Mouse (Mus musculus): Measurements from ENCODE around the gene Olfr695. TPM values are rescaled to one million over a fixed set of nuclear protein-coding genes. Genes with fewer than 3 reads are reported as not detected.
"Not testable (repeated sequence)": the region's sequence is repeated elsewhere in the genome, so short reads cannot be mapped to it uniquely, and the experiment has no call there.

Olfr695 gene
- not detected for polyA plus RNA-seq (2017; shearing (Covaris generic))

DNA sequence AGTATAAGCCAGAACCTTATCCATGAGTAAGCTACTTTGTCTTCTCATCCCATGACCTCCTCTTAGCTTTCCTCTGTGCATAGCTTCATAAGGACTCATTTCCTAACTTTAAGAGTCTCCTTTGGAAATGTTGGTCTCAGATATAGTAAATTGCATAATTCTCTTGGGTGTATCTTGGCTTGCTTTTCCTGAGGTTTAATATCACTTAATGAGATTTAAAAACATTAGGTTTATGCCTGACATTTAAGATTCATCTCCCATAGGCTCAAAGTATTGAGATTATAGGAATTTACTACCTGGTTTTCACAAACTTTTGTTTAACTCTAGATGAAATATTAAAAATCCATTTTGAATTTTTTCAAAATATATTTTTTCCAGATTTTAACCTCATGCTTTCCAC lies at the start of gene Olfr695:
TSS of gene Olfr695 (minus strand) at position 101 of the 400 bp plus-strand sequence.
- ATAC-seq: no peak

DNA sequence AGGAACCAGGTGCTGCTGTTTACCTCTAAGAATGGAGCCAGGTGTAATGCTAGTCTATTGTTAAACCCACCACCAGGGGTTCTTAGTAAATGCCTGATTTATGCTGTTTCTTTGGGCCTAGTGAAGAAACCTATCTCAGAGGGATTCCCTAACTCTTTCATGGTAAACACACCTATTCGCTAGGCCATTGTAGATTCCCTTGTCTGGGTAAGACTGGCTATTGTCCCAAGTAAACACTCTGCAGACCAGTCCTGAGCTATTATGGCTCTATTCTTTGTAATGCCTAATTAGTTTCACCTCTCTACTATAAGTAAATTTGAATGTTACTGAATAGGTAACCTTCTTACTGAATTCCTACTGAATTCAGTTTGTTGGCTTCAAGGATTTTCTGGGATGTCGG lies 44.8 kb upstream of the Olfr695 start:
- ATAC-seq: not testable (repeated sequence)

DNA sequence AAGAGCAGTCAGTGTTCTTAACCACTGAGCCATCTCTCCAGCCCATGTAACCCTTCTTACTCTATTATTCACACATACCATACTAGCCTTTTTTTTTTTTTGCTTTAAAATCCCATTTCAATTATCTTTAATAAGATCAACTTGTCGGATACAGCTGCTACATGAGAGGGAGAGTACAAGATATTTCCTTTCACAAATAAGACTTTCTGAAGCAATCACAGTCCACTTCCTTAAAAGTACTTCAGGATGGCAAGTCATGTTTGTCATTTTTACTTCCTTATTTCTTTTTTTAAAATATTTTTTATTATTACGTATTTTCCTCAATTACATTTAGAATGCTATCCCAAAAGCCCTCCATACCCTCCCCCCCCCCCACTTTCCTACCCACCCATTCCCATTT lies 42.6 kb upstream of the Olfr695 start:
- no peak for ATAC-seq

DNA sequence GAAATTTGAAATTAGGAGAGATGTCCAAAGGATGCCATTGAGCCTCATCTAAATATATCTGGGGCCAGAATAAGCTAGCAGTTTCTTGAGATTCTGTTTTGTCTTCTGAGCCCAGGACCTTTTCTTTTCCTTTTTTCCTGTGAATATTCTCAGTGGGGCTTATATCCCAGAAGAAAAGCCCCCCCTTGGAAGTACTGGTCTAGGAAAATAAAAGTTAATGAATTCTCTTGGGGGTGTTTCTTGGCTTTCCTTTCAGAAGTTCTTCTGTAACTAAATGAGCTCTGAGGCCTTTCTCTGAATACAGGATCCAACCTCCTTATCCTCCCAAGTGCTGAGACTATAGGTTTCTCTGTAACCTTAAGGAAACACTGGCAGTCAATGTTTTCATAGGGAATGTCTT lies 39.1 kb upstream of the Olfr695 start, which contains the start of gene Olfr698:
TSS of gene Olfr698 (minus strand) at position 101 of the 400 bp plus-strand sequence.
- no peak for ATAC-seq

DNA sequence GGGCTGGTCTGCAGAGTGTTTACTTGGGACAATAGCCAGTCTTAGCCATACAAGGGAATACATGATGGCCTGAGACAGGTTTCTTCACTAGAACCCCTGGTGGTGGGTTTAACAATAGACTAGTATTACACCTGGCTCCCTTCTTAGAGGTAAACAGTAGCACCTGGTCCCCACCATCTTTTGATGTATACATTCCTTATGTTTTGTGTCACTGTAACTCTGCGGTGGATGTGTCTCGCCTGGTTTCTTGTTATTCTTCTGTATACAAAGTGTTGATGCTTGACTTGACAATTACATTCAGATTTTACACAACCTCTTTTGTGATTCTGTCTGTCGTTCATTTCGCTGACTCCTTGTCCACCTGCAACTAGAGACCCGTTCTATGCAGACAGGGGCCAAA lies 29.6 kb upstream of the Olfr695 start:
- no peak for ATAC-seq

DNA sequence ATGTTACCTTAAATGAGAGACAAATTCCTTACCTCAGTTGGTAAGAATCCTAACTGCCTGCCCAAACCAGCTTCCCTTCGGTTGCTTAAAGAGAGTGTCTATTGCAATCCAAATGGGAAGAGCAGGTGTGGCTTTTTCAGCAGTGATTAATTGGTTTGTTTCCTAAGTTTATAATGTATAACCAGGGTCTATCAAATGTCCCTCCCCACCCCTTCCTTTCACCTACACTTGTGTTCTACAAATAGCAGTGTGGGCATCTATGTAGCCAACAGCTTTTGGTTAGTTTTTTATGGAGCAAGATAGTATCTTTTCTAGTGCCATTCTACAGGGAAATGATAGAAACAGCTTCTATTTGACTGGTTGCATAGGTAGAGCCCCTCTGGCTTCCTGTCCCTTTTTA lies 26.1 kb upstream of the Olfr695 start, which contains the start of gene Olfr697:
TSS of gene Olfr697 (minus strand) at position 101 of the 400 bp plus-strand sequence.
- ATAC-seq: no peak

DNA sequence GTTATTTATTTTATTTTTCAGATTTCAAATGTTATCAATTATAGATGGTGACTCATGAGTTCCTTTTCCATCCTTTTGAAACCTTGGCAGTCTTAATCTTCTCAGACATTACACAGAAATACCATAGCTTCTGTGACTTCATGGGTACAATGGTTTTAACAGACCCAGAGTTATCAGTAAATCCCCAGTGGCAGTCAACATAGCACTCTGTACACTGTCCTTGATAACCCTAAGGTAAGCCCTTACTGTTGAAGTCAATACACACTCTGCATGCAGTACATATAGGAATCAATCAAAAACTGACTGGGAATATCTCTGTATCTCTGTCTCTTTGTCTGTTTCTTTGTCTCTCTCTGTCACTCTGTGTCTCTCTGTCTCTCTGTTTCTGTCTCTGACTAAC lies 20.8 kb upstream of the Olfr695 start:
- no peak for ATAC-seq

DNA sequence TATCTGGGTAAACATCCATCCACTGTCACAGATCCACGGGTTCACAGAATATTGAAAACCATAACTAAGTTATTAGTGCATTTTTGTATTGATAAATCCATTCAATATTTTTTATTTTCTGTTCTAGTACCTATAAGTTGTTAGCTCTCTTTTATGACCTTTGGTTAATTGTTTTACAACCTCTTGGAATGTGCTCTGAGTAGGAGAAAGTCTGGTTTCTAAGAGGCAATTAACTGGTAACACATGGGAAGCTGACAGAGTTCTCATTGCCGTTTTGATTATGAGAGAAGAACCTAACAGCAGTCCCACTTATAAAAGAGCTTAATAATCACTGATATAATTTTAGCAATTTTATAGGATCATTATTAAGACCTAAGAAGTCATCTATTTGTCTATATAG lies 17.5 kb upstream of the Olfr695 start:
- ATAC-seq: no peak

DNA sequence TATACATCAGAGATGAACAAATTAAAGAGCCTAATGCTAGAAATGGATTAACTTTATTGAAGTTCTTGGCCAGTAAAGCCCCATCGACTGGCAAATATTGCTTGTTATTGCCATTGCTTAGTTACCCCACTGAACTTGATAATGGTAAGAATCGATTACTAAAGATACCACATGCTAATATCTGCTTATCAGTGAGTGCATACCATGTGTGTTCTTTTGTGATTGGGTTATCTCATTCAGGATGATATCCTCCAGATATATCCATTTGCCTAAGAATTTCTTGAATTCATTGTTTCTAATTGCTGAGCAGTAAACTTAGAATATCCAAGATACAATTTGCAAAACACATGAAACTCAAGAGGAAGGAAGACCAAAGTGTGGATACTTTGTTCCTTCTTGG lies 9.5 kb upstream of the Olfr695 start:
- ATAC-seq: not testable (repeated sequence)

DNA sequence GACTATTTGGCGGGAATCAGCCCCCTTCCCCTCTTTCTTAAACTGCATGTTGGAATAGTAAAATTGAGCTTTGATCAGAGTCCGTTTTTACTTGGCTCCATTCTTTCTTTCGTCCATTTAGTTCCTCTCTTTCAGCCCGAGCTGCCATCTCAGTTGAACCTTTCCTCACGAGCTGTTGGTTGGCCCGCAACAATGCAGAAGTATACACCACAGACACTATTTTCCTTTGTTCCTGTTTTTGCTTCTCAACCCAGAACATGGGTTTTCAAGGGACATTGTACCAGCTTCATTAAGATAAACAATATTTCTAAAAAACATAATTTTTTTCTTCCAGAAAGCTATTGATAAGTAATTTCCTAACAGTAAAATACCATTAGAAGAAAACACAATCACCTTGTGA lies 4.7 kb downstream of the Olfr695 start:
- no peak for ATAC-seq

DNA sequence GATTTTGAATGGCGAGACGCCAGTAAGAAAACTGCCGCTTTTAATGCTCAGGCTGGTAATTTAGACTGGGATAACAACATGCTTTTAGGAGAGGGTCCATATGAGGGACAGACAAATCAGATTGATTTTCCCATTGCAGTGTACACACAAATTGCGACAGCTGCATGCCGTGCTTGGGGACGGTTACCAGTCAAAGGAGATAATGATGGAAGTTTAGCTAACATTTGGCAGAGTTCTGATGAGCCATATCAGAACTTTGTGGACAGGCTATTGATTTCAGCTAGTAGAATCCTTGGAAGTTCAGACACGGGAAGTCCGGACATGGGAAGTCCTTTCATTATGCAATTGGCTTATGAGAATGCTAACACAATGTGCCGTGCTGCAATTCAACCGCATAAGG lies 8.5 kb downstream of the Olfr695 start:
- ATAC-seq: not testable (repeated sequence)

DNA sequence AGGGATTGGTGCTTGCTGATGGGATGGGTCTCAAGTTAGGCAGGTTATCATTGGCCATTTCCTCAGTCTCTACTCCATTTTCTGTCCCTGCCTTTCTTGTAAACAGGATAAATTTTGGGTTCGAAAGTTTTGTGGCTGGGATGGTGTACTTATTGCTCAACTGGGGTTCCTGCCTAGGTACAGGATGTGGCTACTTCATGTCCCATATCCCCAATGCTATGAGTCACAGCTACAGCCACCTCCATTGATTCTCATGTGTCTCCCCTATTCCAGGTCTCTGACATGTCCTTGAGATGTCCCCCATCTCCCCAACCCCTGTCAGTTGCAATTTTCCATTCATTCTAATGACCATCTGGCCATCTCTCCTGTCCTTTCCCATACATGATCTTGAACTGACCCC lies 19.3 kb downstream of the Olfr695 start:
- no peak for ATAC-seq

DNA sequence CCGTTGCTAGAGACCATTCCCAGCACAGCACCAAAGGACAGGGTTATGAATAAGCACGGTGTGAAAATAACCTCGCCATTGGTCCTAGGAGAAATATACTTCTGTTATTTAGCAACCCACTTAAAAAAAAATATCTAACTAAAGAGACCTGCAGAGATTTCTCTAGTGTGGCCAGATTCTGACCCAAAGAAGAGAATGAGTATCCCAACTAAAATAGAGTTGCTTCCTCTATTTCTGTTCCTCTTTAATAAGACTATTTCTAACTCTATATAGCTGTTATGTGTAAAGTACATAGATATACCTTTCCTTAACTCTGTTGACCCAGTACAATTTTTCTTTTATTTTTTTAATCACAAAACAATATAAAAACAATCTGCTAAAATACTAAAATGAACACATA lies 23.2 kb downstream of the Olfr695 start:
- no peak for ATAC-seq

DNA sequence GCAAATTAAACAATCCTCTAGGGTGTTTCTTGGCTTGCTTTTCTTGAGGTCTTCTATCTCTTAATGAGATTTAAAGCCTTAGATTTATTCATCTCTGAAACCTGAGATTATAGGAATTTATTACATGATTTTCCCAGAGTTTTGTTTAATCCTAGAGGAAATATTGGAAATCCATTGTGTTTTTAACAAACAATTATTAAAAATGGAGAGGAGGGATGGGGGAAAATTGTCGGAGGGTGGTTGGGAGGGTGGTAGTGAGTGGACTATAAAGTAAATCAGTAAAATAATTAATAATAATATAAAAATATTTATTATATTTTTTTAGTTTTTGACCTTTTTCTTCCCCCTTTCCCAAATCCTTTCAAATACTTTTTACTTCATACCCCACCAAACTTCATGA lies 24.5 kb downstream of the Olfr695 start, which contains the start of gene Olfr694:
TSS of gene Olfr694 (minus strand) at position 101 of the 400 bp plus-strand sequence.
- ATAC-seq: no peak

DNA sequence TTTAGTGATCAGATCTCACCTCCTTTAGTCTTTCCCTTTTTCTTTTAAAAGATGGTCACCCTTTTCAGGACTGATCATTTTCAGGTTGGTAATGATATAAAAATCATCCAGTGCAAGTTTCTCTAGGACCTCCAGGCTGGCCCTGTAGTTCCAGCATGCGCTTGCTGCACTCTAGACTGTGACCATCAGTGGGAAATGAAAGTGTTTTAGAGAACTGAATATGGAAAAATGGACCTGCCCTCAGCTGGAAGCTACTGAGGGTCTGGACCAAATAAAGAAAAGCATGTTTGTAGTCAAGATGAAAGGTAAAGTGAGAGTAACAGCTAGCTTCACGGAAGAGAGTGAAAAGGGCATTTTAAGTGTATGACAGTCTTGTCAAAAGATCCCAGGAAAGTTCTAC lies 30.8 kb downstream of the Olfr695 start:
- no peak for ATAC-seq

DNA sequence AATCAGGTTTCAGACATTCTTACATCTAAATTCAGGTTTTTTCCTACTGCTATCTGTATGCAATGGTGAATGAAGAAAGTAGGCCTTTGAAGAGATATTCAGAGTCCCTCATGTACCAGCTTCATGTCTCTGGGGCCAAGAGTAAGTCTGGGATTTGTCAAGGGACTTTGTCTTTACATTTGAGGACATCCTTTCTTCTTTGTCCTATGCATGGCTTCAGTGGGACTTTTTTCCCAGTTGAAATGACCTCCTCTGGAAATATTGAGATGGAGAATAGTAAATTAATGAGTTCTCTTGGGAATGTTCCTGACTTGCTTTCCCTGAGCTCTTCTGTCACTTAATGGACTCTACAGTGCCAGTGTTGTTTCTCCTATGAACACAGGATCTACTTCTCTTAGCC lies 35.7 kb downstream of the Olfr695 start, which contains the start of gene Olfr693:
TSS of gene Olfr693 (minus strand) at position 101 of the 400 bp plus-strand sequence.
- no peak for ATAC-seq

Other genes with a start within 250 kb of the Olfr695 start
- not detected for gene Olfr693, start 35.8 kb downstream of the Olfr695 start, polyA plus RNA-seq (2017; shearing (Covaris generic))
- not detected for gene Olfr694, start 24.6 kb downstream of the Olfr695 start, polyA plus RNA-seq (2017; shearing (Covaris generic))
- gene Olfr697, start 26.0 kb upstream of the Olfr695 start, polyA plus RNA-seq (2017; shearing (Covaris generic)): not detected
- not detected for gene Olfr698, start 39.0 kb upstream of the Olfr695 start, polyA plus RNA-seq (2017; shearing (Covaris generic))
- under 1 TPM in 1 of 3 experiments, not detected in 2; 0.15 TPM for gene Olfr699, start 76.8 kb upstream of the Olfr695 start, polyA plus RNA-seq (2017; shearing (Covaris generic))
- not detected for gene Olfr700, start 92.4 kb upstream of the Olfr695 start, polyA plus RNA-seq (2017; shearing (Covaris generic))
- gene Olfr701, start 97.7 kb upstream of the Olfr695 start, polyA plus RNA-seq (2017; shearing (Covaris generic)): not detected
- not detected for gene Olfr702, start 117.5 kb upstream of the Olfr695 start, polyA plus RNA-seq (2017; shearing (Covaris generic))
- gene Olfr703, start 127.0 kb upstream of the Olfr695 start, polyA plus RNA-seq (2017; shearing (Covaris generic)): not detected
- not detected for gene Olfr704, start 146.8 kb upstream of the Olfr695 start, polyA plus RNA-seq (2017; shearing (Covaris generic))
- not detected for gene Olfr705, start 160.5 kb upstream of the Olfr695 start, polyA plus RNA-seq (2017; shearing (Covaris generic))
- gene Olfr706, start 171.8 kb upstream of the Olfr695 start, polyA plus RNA-seq (2017; shearing (Covaris generic)): not detected
- not detected for gene Olfr707, start 184.8 kb upstream of the Olfr695 start, polyA plus RNA-seq (2017; shearing (Covaris generic))
- gene Olfr1532-ps1, start 191.6 kb upstream of the Olfr695 start, polyA plus RNA-seq (2017; shearing (Covaris generic)): not detected
- not detected for gene Olfr709-ps1, start 215.8 kb upstream of the Olfr695 start, polyA plus RNA-seq (2017; shearing (Covaris generic))
- gene Olfr710, start 231.9 kb upstream of the Olfr695 start, polyA plus RNA-seq (2017; shearing (Covaris generic)): not detected
- gene Olfr6, start 247.5 kb upstream of the Olfr695 start, polyA plus RNA-seq (2017; shearing (Covaris generic)): not detected